Mouse (Mus musculus) cortical plate, adult 2 months (tissue): ENCODE measurements around the gene Limch1.

Experiments used
- CTCF ChIP-seq: fragments of 200-500 bp; IDR thresholded peaks from 2 replicates; pipeline ENCODE4 v1.5.1; 2011; ENCODE audit warnings: mild to moderate bottlenecking, control low read depth, low read length; ENCODE audit not compliant: insufficient read depth; ENCODE audit errors: extremely low read depth
- POLR2A ChIP-seq: fragments of 200-500 bp; IDR thresholded peaks from 2 replicates; pipeline ENCODE4 v1.6.1; 2011; ENCODE audit warnings: mild to moderate bottlenecking, low read length, control low read depth; ENCODE audit not compliant: insufficient read depth; ENCODE audit errors: extremely low read depth

DNA sequence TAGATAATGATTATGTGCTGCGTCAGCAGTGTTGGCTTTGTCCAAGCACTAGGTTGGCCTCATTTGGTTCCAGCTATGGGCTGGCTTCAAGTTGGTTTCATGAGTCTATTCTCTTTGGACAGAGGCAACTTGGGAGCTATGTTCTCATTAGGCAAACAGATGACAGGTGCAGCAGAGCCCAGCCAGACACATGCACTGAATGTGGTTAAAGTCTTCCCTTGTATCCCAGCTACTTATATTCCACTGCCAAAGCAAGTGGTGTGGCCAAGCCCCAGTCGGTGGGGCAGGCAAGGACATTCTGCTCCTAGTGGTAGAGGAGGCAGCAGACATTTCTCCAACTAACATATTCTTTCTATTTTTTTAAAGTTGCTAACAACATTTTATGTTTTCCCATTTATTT is 16.4 kb downstream of the Limch1 start:
- TF ChIP-seq POLR2A (no peak), CTCF (no peak)
